Mouse (Mus musculus): ENCODE measurements at regions not wholly inside any gene's neighbourhood (a gene's known extent, or its start where the extent isn't known, plus 50 kb on each side); places are given as distances from the start of the nearest gene placed in this dataset.

DNA sequence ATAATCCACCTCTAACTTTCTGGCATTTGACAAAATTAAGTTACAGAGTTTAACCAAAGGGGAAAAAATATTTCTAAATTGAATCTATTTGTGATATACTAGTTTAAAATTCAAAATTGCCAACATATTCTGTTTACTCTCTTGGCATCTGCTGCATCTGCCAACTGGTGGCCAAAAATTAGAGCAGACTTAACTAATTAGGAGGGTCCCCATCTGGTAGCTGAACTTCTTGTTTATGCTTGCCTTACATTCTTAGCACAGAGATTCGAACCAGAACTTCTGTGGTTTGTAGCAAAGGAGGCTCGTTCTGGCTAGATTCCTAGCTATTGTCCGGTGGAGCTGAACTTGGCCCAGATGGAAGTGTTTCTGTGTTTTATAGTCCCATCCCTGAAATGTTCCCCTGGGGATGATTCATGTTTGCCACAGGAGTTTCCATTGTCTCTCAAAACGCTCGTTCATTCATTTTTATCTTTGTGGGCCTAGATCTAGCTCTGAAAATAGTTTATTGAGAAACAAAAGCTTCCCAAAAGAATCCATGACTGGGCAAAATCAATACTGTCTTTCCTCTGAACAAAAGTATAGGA, 3461.5 kb upstream of the Gm7489 start:
- in situ Hi-C loops (cut with MboI; ENCODE audit: low pct_unique_long_range_greater_than_20kb): no loop called here
- no peaks in the 10 kb centered on the region for H3K27me3 ChIP-seq
- ChIA-PET POLR2A (no interaction called here), CTCF (interaction anchor here (1.4 kb wide), 1 partner anchor 9 kb away, joined by 3 read pairs; no protein-coding TSS in a partner anchor)
- ATAC-seq (no peak), DNase-seq (ENCODE audit: low read depth, low spot score) (peak; percentile 20)
- TF ChIP-seq CTCF (IDR thresholded peaks at IDR 0.05): no peak

DNA sequence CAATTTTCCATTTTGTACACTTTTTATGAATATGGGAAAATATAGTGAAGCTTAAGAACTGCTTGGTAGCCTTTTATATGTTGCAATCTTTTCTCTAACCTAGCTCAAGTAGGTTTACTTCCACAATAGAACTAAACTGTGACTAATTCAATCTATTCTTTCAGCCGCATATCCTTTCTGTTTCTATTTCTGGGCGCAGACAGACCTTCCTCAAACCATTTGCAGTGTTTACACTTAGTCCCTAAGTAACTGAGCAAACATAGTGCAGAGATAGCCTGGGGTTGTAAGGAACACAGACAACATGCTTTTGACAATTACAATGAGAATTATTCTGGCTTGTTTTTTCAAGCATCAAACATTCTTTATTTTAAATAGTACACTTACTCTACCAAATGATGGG, 3435.1 kb upstream of the Gm7489 start:
- ChIA-PET CTCF (no interaction called here), POLR2A (no interaction called here)
- H3K27me3 ChIP-seq: peaks cover 6% of the 10 kb centered on the region
- no peak for TF ChIP-seq CTCF (IDR thresholded peaks at IDR 0.05)
- no peak for ATAC-seq
- DNase-seq (ENCODE audit: low read depth, low spot score): no peak
- in situ Hi-C loops (cut with MboI; ENCODE audit: low pct_unique_long_range_greater_than_20kb): no loop called here

DNA sequence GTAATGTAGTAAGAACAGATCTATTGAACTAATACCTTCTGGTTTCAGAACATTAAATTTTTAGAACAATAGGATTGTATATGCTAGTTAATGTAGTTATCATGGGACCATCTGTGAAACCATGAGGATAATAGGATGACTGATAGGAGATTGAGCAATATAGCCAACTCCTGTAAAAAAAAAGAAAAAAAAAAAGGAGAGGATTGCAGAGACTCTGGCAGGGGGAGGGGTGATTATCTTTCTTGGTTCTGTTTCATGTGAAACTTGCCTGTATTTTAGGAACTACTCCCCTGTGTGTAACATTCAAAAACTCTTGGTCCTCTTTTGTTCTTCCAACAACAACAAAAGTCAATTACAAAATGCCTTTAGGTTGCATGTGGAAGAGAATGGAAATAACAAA, 3412.1 kb upstream of the Gm7489 start:
- POLR2A ChIA-PET: no interaction called here
- DNase-seq (ENCODE audit: low read depth, low spot score) (no peak), ATAC-seq (no peak)

DNA sequence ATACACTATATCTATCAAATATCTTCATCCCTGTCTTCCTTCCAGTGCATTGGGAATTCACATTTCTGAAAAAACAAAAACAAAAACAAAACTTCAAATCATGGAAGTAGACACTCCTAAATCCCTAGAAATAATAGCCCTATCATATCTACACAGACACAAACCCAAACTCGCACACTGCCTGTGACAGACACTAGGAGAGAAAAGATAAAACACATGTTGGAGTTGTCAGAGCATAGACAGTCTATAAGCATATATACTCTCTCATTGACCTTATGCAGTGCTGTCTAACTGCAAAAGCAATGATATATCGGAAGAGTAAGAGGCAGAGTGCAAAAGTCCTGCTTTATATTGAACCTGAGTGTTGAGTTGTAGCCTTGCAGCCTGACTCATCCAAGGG, 3386.0 kb upstream of the Gm7489 start:
- CTCF ChIA-PET: interaction anchor here (0.8 to 1.2 kb wide), 2 partner anchors 18 to 26 kb away, joined by 3 to 4 read pairs; no protein-coding TSS in a partner anchor
- H3K27me3 ChIP-seq: peaks cover 40% of the 10 kb centered on the region
- POLR2A ChIA-PET: no interaction called here
- DNase-seq (ENCODE audit: low read depth, low spot score): no peak
- in situ Hi-C loops (cut with MboI; ENCODE audit: low pct_unique_long_range_greater_than_20kb): no loop called here
- ATAC-seq: no peak
- TF ChIP-seq CTCF (IDR thresholded peaks at IDR 0.05): no peak

More for the DNA sequence above, 3412.1 kb upstream of the Gm7489 start:
- in situ Hi-C loops (cut with MboI; ENCODE audit: low pct_unique_long_range_greater_than_20kb): no loop called here
- no peak for TF ChIP-seq CTCF (IDR thresholded peaks at IDR 0.05)
- CTCF ChIA-PET: no interaction called here
- no peaks in the 10 kb centered on the region for H3K27me3 ChIP-seq

DNA sequence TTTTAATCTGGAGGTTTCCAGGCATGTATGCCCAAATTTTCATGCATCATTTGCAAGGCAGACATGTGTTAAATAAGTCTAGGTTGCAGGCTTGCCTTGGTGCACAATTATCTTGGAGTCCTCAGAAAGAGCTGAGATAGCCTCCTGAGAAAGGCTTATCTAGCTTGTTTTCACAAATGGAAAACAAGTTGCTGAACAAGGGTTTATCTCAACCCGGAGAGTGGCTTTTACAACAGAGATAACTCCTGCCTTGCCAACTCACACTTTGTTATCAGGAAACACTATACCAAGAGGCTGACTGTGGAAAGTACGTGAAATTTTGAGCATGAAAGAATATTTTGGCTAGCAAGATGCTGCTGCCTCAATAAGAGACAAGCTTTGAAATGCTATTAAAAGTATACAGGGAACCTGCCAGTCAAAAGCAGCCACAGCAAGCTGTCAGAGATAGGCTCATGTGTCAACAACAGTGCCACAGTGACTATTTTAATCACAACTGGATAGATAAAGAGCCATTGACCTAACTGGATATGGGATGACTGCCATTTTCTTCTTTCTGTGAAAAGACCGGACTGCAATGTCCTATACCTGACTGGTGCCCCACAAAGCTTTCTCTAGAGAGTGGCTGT, 3376.6 kb upstream of the Gm7489 start:
- no peak for DNase-seq (ENCODE audit: low read depth, low spot score)
- no peak for TF ChIP-seq CTCF (IDR thresholded peaks at IDR 0.05)

DNA sequence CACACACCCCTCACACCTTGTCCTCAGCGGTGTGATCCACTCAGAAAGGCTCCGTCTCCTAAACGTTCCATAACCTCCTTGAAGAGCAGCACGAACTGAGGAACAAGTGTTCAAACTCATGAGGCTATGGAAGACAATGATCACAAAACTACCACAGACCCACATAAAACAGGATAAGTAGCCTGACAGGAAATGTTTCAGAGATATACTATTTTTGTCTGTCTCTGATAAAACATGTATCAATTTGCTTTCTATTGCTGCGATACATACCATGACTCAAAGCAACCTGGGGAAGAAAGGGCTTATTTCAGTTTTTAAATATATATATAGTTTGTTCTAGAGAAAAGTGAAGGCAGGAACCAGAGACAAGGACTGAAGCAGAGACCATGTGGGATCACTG, 3371.7 kb upstream of the Gm7489 start:
- no peak for ATAC-seq
- in situ Hi-C loops (cut with MboI; ENCODE audit: low pct_unique_long_range_greater_than_20kb): no loop called here

More for the DNA sequence above, 3376.6 kb upstream of the Gm7489 start:
- CTCF ChIA-PET: no interaction called here
- ATAC-seq: no peak
- POLR2A ChIA-PET: no interaction called here
- in situ Hi-C loops (cut with MboI; ENCODE audit: low pct_unique_long_range_greater_than_20kb): no loop called here
- H3K27me3 ChIP-seq: peaks cover 19% of the 10 kb centered on the region

DNA sequence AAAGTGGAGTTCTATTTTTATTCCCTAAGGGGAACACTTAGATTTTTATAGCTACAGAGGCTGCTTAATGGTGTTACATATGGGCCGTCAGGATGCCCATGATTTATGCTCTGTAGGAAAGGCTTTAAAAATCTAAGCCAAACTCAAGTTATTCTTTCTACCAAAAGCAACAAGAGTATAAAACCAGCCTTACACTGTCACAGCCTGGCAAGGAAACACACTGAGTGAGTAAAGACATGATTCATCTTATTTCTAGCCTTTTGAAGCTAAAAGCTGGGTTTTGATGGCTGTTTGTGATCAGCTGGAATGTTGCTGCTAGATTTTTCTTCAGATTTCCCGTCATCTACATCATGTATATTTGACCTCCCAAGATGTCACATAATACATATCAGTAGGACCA, 3359.9 kb upstream of the Gm7489 start:
- ATAC-seq: no peak
- in situ Hi-C loops (cut with MboI; ENCODE audit: low pct_unique_long_range_greater_than_20kb): no loop called here
- DNase-seq (ENCODE audit: low read depth, low spot score): no peak
- CTCF ChIA-PET: interaction anchor here (0.8 to 1.7 kb wide), 4 partner anchors 9 to 26 kb away, joined by 4 read pairs; no protein-coding TSS in a partner anchor
- peaks cover 11% of the 10 kb centered on the region for H3K27me3 ChIP-seq
- POLR2A ChIA-PET: no interaction called here
- TF ChIP-seq CTCF (IDR thresholded peaks at IDR 0.05): no peak

More for the DNA sequence above, 3371.7 kb upstream of the Gm7489 start:
- ChIA-PET POLR2A (no interaction called here), CTCF (no interaction called here)
- DNase-seq (ENCODE audit: low read depth, low spot score): no peak
- H3K27me3 ChIP-seq: peaks cover 20% of the 10 kb centered on the region
- no peak for TF ChIP-seq CTCF (IDR thresholded peaks at IDR 0.05)

DNA sequence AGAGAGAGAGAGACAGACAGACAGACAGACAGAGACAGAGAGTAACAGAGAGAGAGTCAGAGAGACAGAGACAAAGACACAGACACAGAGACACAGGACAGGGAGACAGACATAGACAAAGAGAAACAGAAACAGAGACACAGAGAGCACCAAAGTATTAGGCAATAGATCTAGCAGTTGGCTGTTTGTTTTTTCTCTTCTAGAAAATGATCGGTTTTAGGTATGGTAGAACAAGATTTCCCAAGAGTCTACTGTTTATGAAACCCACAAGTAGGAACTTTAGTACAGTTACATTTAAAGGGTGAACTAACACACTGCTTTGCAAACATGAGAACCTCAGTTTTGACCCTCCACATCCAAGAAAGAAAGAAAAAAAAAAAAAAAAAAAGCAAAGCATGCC, 3350.2 kb upstream of the Gm7489 start:
- no peak for ATAC-seq
- TF ChIP-seq CTCF (IDR thresholded peaks at IDR 0.05): no peak
- no peak for DNase-seq (ENCODE audit: low read depth, low spot score)
- in situ Hi-C loops (cut with MboI; ENCODE audit: low pct_unique_long_range_greater_than_20kb): no loop called here
- POLR2A ChIA-PET: no interaction called here
- CTCF ChIA-PET: interaction anchor here (1.8 kb wide), 1 partner anchor 9 kb away, joined by 4 read pairs; no protein-coding TSS in a partner anchor
- H3K27me3 ChIP-seq: peaks cover 20% of the 10 kb centered on the region

DNA sequence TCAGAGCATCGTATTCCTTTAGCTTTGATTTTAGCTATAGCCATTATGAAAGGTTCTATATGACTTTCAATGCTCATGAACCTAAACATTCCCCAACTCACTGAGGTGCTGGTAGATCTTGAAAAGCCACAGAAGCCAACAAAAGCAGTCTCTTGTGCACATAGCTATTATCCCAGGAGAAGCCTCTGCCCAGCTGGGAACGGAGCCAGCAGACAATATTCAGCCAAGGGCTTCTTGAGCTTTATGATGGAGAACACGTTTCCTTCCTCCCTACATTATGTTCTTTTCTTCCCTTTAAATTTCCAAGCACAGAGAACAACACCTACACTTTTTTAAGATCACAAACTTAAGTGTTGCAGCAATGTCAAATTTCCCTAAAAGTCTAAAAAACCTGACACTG, 3321.1 kb upstream of the Gm7489 start:
- no peaks in the 10 kb centered on the region for H3K27me3 ChIP-seq
- no peak for TF ChIP-seq CTCF (IDR thresholded peaks at IDR 0.05)
- ChIA-PET POLR2A (no interaction called here), CTCF (no interaction called here)
- in situ Hi-C loops (cut with MboI; ENCODE audit: low pct_unique_long_range_greater_than_20kb): no loop called here
- ATAC-seq (no peak), DNase-seq (ENCODE audit: low read depth, low spot score) (no peak)

DNA sequence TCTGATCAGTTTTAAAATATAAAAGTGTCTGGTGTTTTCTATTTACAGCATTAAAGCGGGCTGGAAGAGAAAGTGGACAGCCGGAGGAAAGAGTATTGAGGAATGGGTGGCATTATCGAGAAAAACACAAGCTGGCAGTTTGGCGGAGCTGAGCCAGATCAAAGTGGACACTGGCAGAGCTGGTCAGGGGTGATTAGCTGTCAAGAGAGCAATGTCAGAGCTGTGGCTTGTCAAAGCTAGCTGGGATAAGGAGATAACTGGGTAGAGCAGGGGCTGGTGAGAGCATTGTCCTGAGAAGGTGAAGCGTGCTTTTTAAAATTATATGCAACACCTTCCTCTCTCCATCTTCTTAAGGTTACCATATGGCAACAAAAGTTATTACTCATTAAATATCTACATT, 3303.9 kb upstream of the Gm7489 start:
- no peak for DNase-seq (ENCODE audit: low read depth, low spot score)
- TF ChIP-seq CTCF (IDR thresholded peaks at IDR 0.05): no peak
- no peak for ATAC-seq
- in situ Hi-C loops (cut with MboI; ENCODE audit: low pct_unique_long_range_greater_than_20kb): no loop called here
- POLR2A ChIA-PET: no interaction called here
- CTCF ChIA-PET: no interaction called here
- peaks cover 7% of the 10 kb centered on the region for H3K27me3 ChIP-seq

DNA sequence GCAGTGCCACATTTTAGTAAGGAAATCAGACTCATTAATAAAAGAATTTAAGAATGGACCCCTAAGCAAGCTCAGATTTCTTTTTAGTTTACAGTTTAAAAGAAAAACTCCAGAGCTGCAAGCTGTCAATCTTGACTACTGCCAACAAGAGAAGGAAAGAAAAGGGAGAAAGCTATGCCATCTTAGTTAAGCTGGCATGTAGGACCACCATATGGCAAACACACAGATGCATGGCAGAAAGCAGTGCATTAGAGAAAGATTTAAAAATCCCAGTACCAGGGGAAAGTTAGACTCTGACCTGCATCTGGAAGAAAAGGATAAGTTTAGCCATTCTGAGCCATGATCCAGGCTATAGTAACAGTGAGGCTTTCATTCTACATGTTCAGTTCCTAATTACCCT, 3300.8 kb upstream of the Gm7489 start:
- ATAC-seq (no peak), DNase-seq (ENCODE audit: low read depth, low spot score) (no peak)
- CTCF ChIA-PET: interaction anchor here (2.7 kb wide), 1 partner anchor 27 kb away, joined by 9 read pairs; no protein-coding TSS in a partner anchor
- TF ChIP-seq CTCF (IDR thresholded peaks at IDR 0.05): no peak
- POLR2A ChIA-PET: no interaction called here
- in situ Hi-C loops (cut with MboI; ENCODE audit: low pct_unique_long_range_greater_than_20kb): no loop called here
- H3K27me3 ChIP-seq: peaks cover 7% of the 10 kb centered on the region
